Mouse (Mus musculus) neural tube, embryonic 13.5 days (tissue): Measurements from ENCODE around the gene Samsn1. TPM values are rescaled to one million over a fixed set of nuclear protein-coding genes. Genes with fewer than 3 reads are reported as not detected.

Experiments used
- ATAC-seq: fragments of 200-750 bp; cut with Nextera tagmentation; 2 replicates; pipeline ENCODE4 v1.8.0; 2017; ENCODE audit warnings: low read depth, mild to moderate bottlenecking, moderate TSS enrichment, moderate library complexity
- H3K27ac ChIP-seq: fragments of 300-500 bp; sonication (generic); replicated peaks from 2 replicates; pipeline ENCODE4 v1.5.1; 2015; ENCODE audit warnings: moderate library complexity, mild to moderate bottlenecking, inconsistent platforms
- H3K27me3 ChIP-seq: fragments of 300-500 bp; sonication (generic); 2 replicates; pipeline ENCODE4 v1.6.1; 2015; ENCODE audit warnings: mild to moderate bottlenecking, inconsistent platforms
- H3K36me3 ChIP-seq: fragments of 300-500 bp; sonication (generic); 2 replicates; pipeline ENCODE4 v1.6.1; 2015; ENCODE audit warnings: mild to moderate bottlenecking, inconsistent platforms
- H3K4me1 ChIP-seq: fragments of 300-500 bp; sonication (generic); replicated peaks from 2 replicates; pipeline ENCODE4 v1.6.1; 2015; ENCODE audit warnings: inconsistent platforms
- H3K4me2 ChIP-seq: fragments of 300-500 bp; sonication (generic); 2 replicates; pipeline ENCODE4 v1.6.1; 2015; ENCODE audit warnings: inconsistent platforms, mild to moderate bottlenecking, moderate library complexity
- H3K4me3 ChIP-seq: fragments of 300-500 bp; sonication (generic); 2 replicates; pipeline ENCODE4 v1.5.1; 2015; ENCODE audit warnings: mild to moderate bottlenecking, inconsistent platforms
- H3K9ac ChIP-seq: fragments of 300-500 bp; sonication (generic); 2 replicates; pipeline ENCODE4 v1.6.1; 2015; ENCODE audit warnings: moderate library complexity, mild to moderate bottlenecking, inconsistent platforms
- H3K9me3 ChIP-seq: fragments of 300-500 bp; sonication (generic); 2 replicates; pipeline ENCODE4 v1.6.1; 2016; ENCODE audit warnings: inconsistent platforms
- WGBS: fragments of 180-500 bp; shearing (Covaris S2); methylation state at CpG from one replicate; pipeline ENCODE4 v1.1.7; 2015; 5-methylcytosine and 5-hydroxymethylcytosine counted together
- polyA plus RNA-seq: library from polyadenylated mRNA; unstranded; fragments of >200 nt; fragmentation: Nextera tagmentation; extraction: Ambion mirVana; gene quantifications from 2 replicates; pipeline ENCODE4 v1.2.1, GENCODE M21; 2015

Samsn1 gene
- polyA plus RNA-seq, 1 experiment from 2014 or later = 1.4 TPM

- ATAC-seq = no peak
- H3K27ac ChIP-seq = no peak overlapping the region
Measured at GRCm38 (mm10) chr16:75865505-75865904, 156.6 kb downstream of the Samsn1 start.

DNA sequence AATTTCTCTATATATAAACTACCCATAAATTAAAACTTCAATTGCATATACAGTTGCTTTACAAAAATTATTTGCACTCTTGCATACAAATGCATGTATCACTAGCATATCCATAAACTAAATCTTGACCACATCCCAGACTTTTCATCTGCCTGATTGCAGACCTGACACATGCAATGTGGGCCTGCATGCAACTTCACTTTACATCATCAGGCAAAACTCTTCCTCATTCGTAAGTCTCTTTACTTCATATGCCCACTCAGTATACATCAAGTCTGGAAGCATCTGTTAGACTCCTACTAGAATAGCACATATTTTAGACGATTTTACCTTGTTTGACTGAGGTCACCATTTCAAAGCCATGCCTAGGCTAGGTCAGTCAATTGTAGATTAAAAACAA is 157.4 kb downstream of the Samsn1 start:
- Histone ChIP-seq H3K4me1 (no peaks in the 10 kb centered on the region), H3K36me3 (no peaks in the 10 kb centered on the region), H3K4me2 (no peak overlapping the region), H3K4me3 (no peak overlapping the region), H3K9me3 (no peaks in the 10 kb centered on the region), H3K9ac (no peak overlapping the region), H3K27ac (no peak overlapping the region), H3K27me3 (no peaks in the 10 kb centered on the region)
- no peak for ATAC-seq
- WGBS = 87% methylated on average over 2 of the region's 2 CpGs

More at GRCm38 (mm10) chr16:75865505-75865904, 156.6 kb downstream of the Samsn1 start:
- Histone ChIP-seq H3K4me2 (no peak overlapping the region), H3K9ac (no peak overlapping the region), H3K4me1 (no peaks in the 10 kb centered on the region), H3K36me3 (no peaks in the 10 kb centered on the region), H3K27me3 (no peaks in the 10 kb centered on the region), H3K4me3 (no peak overlapping the region), H3K9me3 (no peaks in the 10 kb centered on the region)
- 81% methylated on average over 6 of the region's 6 CpGs for WGBS

DNA sequence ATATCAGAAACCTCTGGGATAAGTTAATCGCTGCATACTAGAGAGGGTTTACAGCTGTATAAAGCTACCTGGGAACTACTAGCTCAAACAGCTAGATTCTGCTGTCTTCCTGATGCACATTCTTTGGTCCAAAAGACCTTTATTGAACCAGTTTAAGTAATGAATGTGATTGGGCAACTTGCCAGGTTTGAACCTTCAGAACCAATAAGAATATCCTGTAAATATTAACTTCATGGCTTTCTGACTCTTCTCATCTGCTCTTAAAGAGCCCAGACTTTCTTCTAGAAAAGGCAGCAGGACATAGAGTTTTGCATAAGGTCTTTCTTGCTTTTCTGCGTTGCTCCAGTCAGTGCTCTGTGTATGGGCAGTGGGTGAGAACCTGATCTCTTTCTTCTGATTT is 165.7 kb downstream of the Samsn1 start:
- WGBS = 89% methylated on average over 2 of the region's 2 CpGs
- Histone ChIP-seq H3K36me3 (no peaks in the 10 kb centered on the region), H3K27ac (no peak overlapping the region), H3K4me1 (no peaks in the 10 kb centered on the region), H3K9me3 (no peaks in the 10 kb centered on the region), H3K27me3 (no peaks in the 10 kb centered on the region), H3K4me3 (no peak overlapping the region), H3K9ac (no peak overlapping the region), H3K4me2 (no peak overlapping the region)
- ATAC-seq = no peak

GRCm38 (mm10) chr16:75855402-75855801 is 166.7 kb downstream of the Samsn1 start:
- 92% methylated on average over 7 of the region's 7 CpGs for WGBS
- H3K4me1 ChIP-seq = no peaks in the 10 kb centered on the region
- H3K27me3 ChIP-seq = no peaks in the 10 kb centered on the region
- no peaks in the 10 kb centered on the region for H3K36me3 ChIP-seq
- H3K9me3 ChIP-seq = no peaks in the 10 kb centered on the region
- no peak overlapping the region for H3K4me2 ChIP-seq
- H3K4me3 ChIP-seq = no peak overlapping the region
- H3K9ac ChIP-seq = no peak overlapping the region
- no peak overlapping the region for H3K27ac ChIP-seq
- no peak for ATAC-seq

- Histone ChIP-seq H3K27ac (no peak overlapping the region), H3K4me1 (no peaks in the 10 kb centered on the region), H3K27me3 (no peaks in the 10 kb centered on the region), H3K4me3 (no peak overlapping the region), H3K9me3 (no peaks in the 10 kb centered on the region), H3K4me2 (no peak overlapping the region), H3K9ac (no peak overlapping the region), H3K36me3 (no peaks in the 10 kb centered on the region)
- WGBS = 85% methylated on average over 9 of the region's 9 CpGs
- ATAC-seq = no peak
Measured at GRCm38 (mm10) chr16:75853556-75854271, 168.4 kb downstream of the Samsn1 start.

DNA sequence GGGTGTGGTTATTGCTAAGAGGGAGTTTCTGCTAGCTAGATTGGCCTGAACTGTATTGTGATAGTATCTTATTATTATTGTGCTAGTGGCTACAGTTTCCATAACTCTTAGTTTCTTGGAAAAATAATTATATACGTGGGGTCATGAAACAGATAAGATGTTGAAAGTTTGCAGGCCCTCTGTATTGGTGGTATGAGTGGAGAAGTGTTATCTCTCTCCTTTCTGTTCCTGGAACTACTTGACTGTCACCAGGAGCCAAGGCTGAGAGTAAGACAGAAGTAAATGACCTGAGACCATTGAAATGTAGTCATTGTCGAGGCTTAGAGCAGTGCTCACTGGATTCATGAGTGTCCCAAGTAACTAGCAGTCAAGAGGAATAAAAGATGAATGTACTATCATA is 169.6 kb downstream of the Samsn1 start:
- Histone ChIP-seq H3K9ac (no peak overlapping the region), H3K27ac (no peak overlapping the region), H3K4me3 (no peak overlapping the region), H3K9me3 (no peaks in the 10 kb centered on the region), H3K4me1 (no peaks in the 10 kb centered on the region), H3K4me2 (no peak overlapping the region), H3K27me3 (no peaks in the 10 kb centered on the region), H3K36me3 (no peaks in the 10 kb centered on the region)
- ATAC-seq = no peak
- 72% methylated on average over 2 of the region's 2 CpGs for WGBS

- H3K4me1 ChIP-seq = no peaks in the 10 kb centered on the region
- no peak overlapping the region for H3K4me2 ChIP-seq
- no peak for ATAC-seq
- no peaks in the 10 kb centered on the region for H3K36me3 ChIP-seq
- WGBS = 85% methylated on average over 6 of the region's 6 CpGs
- no peak overlapping the region for H3K9ac ChIP-seq
- H3K9me3 ChIP-seq = no peaks in the 10 kb centered on the region
- no peak overlapping the region for H3K27ac ChIP-seq
- H3K27me3 ChIP-seq = no peaks in the 10 kb centered on the region
- no peak overlapping the region for H3K4me3 ChIP-seq
Measured at GRCm38 (mm10) chr16:75849039-75849438, 173.0 kb downstream of the Samsn1 start.

DNA sequence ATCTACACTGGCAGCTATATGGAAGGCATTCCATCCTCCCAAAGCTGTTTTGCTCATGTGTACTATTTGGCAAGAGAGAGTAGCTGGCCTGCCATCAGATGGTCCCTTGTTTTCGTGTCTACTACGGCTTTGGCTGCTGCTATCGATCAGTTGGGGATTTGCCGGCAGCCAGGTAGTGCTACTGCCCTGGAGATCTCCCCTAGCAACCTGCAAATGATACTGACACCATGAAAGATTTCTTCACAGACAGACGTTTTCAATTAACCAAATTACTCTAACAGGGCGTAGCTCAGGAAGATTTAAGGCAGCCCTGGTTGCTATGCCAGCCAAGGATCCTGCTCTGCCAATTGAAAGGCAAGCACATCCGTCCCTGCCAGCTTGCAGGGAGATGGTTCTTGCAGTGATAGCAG is 178.4 kb downstream of the Samsn1 start:
- Histone ChIP-seq H3K4me2 (peak overlapping the region; percentile 26; the same call in 1 of the 2 replicates), H3K27ac (peak overlapping the region; percentile 29; the same call in 1 of the 2 replicates)
- peak; percentile 76; the same call in 1 of the 2 replicates for ATAC-seq

GRCm38 (mm10) chr16:75843031-75843430 is 179.1 kb downstream of the Samsn1 start:
- Histone ChIP-seq H3K9me3 (no peaks in the 10 kb centered on the region), H3K27ac (0 out of 2 replicates have a peak overlapping the region, but pooled peaks have one; percentile 29), H3K9ac (no peak overlapping the region), H3K4me1 (peaks cover 9% of the 10 kb centered on the region), H3K27me3 (no peaks in the 10 kb centered on the region), H3K4me3 (no peak overlapping the region), H3K4me2 (no peak overlapping the region), H3K36me3 (no peaks in the 10 kb centered on the region)
- no peak for ATAC-seq
- WGBS = 96% methylated on average over 9 of the region's 9 CpGs

More for the DNA sequence above, 178.4 kb downstream of the Samsn1 start:
- Histone ChIP-seq H3K4me1 (peaks cover 9% of the 10 kb centered on the region), H3K9me3 (no peaks in the 10 kb centered on the region), H3K36me3 (no peaks in the 10 kb centered on the region), H3K4me3 (no peak overlapping the region), H3K27me3 (no peaks in the 10 kb centered on the region), H3K9ac (no peak overlapping the region)
- 37% methylated on average over 7 of the region's 7 CpGs for WGBS

DNA sequence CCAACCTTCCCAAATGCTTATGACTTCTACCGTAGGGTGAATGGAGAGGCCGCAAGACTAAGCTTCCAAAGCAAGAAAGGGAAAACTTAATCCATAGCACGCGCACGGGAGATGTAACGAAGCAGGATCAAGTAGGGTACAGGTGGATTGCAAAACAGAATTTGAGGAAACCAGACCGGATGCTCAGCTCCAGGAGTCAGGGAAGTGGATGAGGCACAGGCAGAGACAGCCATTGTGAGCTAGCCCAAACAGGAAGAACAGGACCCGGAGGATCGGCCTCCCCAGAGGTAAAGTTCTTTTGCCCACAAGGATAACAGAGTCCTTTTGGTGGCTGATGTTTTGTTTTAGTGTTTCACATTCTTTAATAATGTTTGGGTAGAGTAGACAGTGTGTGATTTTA is 179.5 kb downstream of the Samsn1 start:
- H3K4me2 ChIP-seq = no peak overlapping the region
- no peak overlapping the region for H3K27ac ChIP-seq
- H3K9ac ChIP-seq = no peak overlapping the region
- ATAC-seq = no peak
- H3K36me3 ChIP-seq = no peaks in the 10 kb centered on the region
- WGBS = 97% methylated on average over 9 of the region's 9 CpGs
- H3K4me3 ChIP-seq = no peak overlapping the region
- no peaks in the 10 kb centered on the region for H3K27me3 ChIP-seq
- H3K4me1 ChIP-seq = peaks cover 9% of the 10 kb centered on the region
- H3K9me3 ChIP-seq = no peaks in the 10 kb centered on the region

GRCm38 (mm10) chr16:75837728-75838451 is 184.2 kb downstream of the Samsn1 start:
- 95% methylated on average over 5 of the region's 5 CpGs for WGBS
- no peak for ATAC-seq
- H3K4me2 ChIP-seq = no peak overlapping the region
- no peaks in the 10 kb centered on the region for H3K9me3 ChIP-seq
- H3K9ac ChIP-seq = no peak overlapping the region
- H3K27me3 ChIP-seq = no peaks in the 10 kb centered on the region
- no peaks in the 10 kb centered on the region for H3K36me3 ChIP-seq
- H3K27ac ChIP-seq = no peak overlapping the region
- H3K4me3 ChIP-seq = no peak overlapping the region
- no peaks in the 10 kb centered on the region for H3K4me1 ChIP-seq

- Histone ChIP-seq H3K27me3 (no peaks in the 10 kb centered on the region), H3K4me1 (no peaks in the 10 kb centered on the region), H3K9ac (no peak overlapping the region), H3K4me2 (no peak overlapping the region), H3K4me3 (no peak overlapping the region), H3K27ac (no peak overlapping the region), H3K36me3 (no peaks in the 10 kb centered on the region), H3K9me3 (no peaks in the 10 kb centered on the region)
- WGBS = 83% methylated on average over 4 of the region's 4 CpGs
- no peak for ATAC-seq
Measured at GRCm38 (mm10) chr16:75831390-75831789, 190.7 kb downstream of the Samsn1 start.
